Mouse (Mus musculus): ENCODE measurements around the gene Xpc. TPM values are rescaled to one million over a fixed set of nuclear protein-coding genes. Genes with fewer than 3 reads are reported as not detected.
"Not testable (repeated sequence)": the region's sequence is repeated elsewhere in the genome, so short reads cannot be mapped to it uniquely, and the experiment has no call there.

Xpc gene
- total RNA-seq, 2 experiments from 2014 or later: 12.5 to 14.5 TPM

- not testable (repeated sequence) for DNase-seq
Measured at GRCm38 (mm10) chr6:91471427-91471826, 44.3 kb downstream of the Xpc start.

GRCm38 (mm10) chr6:91470712-91471111 lies 45.0 kb downstream of the Xpc start:
- no peak for DNase-seq

GRCm38 (mm10) chr6:91467106-91467505 lies 48.6 kb downstream of the Xpc start:
- no peak for DNase-seq

- no peak for DNase-seq
Measured at GRCm38 (mm10) chr6:91465756-91466155, 49.9 kb downstream of the Xpc start.

DNA sequence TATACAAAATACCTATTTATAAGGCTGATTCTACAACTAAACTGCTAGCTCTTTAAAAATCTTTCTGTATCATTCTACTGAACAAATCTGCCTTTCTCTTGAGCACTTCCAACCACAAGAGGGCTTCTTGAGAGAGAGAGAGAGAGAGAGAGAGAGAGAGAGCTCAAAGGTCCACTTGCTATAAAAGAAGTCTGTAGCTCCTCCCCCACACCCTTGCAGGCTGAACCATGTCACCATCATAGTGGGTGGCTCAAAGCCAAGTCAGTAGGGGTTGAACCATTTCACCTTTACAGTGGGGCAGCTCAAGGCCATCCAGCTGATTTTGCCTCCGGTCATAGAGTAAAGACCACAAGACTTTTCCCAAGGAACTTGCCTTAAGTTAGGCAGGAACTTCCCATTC lies 56.2 kb downstream of the Xpc start:
- DNase-seq: no peak

DNA sequence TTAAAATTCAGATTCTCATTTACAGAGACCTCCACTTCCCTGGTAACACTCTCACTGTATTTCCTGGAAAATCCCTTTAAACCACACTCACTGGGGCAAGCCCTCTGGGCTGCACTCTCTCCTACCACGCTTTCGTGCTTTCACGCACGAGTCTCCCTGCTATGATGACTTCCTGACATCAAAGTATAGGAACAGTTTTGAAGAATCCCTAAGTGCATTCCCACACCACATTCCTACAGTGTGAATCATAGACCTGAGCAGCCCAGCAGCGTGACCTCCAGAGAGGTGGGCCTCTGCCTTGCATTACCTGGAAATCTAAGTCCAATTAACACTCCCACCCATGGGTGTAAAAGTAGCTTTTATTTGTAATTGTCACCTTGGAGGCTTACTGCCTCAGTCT lies 61.1 kb downstream of the Xpc start:
- no peak for DNase-seq

- DNase-seq: no peak
Measured at GRCm38 (mm10) chr6:91452056-91452455, 63.6 kb downstream of the Xpc start.

GRCm38 (mm10) chr6:91449472-91450225 lies 66.0 kb downstream of the Xpc start:
- no peak for DNase-seq

DNA sequence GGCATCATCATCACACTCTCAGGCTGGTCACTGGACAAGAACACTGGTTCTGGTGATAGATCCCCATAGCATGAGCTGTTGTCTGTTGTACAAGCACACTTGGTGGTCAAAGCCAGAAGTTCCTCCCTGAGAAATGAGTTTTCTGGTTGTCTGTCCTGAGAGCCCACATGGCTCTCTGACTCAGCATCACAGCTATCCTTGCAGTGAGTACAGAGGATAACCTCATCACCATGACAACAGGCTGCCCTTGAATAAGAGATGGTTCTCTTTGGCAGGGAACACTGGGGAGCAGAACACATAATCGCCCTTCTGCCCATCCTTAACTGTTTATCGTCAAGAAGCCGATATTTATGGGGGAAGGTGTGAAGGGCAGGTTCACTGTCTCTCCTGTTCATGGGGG lies 70.4 kb downstream of the Xpc start:
- no peak for DNase-seq

GRCm38 (mm10) chr6:91441145-91441662 lies 74.5 kb downstream of the Xpc start:
- no peak for DNase-seq

GRCm38 (mm10) chr6:91440474-91441144 lies 75.1 kb downstream of the Xpc start:
- peak; percentile 96 to 97 for DNase-seq

Other genes with a start within 250 kb of the Xpc start
- gene Wnt7a, start 104.5 kb downstream of the Xpc start, total RNA-seq (2021): 10 to 100 TPM; 23.1 to 30.4 TPM
- 10 to 100 TPM; 19.8 to 22.8 TPM for gene Chchd4, start 42.3 kb downstream of the Xpc start, total RNA-seq (2021)
- gene Tmem43, start 42.2 kb downstream of the Xpc start, total RNA-seq (2021): 10 to 100 TPM; 28.7 to 31.8 TPM
- gene Lsm3, start within 50 bp of the Xpc start, total RNA-seq (2021): 10 to 100 TPM; 36.8 to 41.5 TPM
- 100 to 1,000 TPM; 116 to 118 TPM for gene Slc6a6, start 168.2 kb upstream of the Xpc start, total RNA-seq (2021)

All from layer of hippocampus, postnatal 36 days (tissue).